Mouse (Mus musculus): Measurements from ENCODE around the gene Arhgap21. TPM values are rescaled to one million over a fixed set of nuclear protein-coding genes. Genes with fewer than 3 reads are reported as not detected.

Gene Arhgap21
- polyA plus RNA-seq, 1 experiment from 2014 or later = 10.4 TPM

DNA sequence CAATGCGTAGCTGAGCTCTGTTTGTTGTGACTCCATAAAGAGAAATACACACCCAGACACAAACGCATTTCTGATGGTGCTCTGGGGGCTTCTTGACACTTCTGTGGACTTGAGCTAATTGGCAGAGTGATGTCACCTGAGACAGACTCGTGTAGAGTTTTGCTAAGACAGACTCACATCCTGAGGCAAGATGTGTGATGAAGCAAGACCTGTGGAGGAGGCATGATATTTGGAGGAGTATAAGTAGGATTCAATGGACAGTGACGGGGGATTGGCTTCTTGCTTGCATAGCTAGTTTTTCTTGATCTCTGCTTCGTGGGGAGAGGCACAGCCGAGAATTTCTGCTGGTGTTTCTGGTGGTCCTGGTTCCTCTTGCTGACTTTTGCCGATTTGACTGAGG, 150.5 kb downstream of the Arhgap21 start:
- H3K4me1 ChIP-seq = no peaks in the 10 kb centered on the region
- no peak overlapping the region for H3K27ac ChIP-seq (replicated peaks)
- ATAC-seq (ENCODE audit: insufficient number of reproducible peaks, low FRiP score, low TSS enrichment, low read depth) = no peak
- WGBS = 67% methylated on average over 7 of the region's 7 CpGs
- H3K9ac ChIP-seq = no peak overlapping the region
- H3K27me3 ChIP-seq = no peaks in the 10 kb centered on the region
- no peak overlapping the region for H3K4me3 ChIP-seq (replicated peaks)
- H3K4me2 ChIP-seq (replicated peaks) = no peak overlapping the region
- H3K36me3 ChIP-seq = no peaks in the 10 kb centered on the region
- no peaks in the 10 kb centered on the region for H3K9me3 ChIP-seq (replicated peaks)

- H3K27ac ChIP-seq (replicated peaks) = no peak overlapping the region
- no peak overlapping the region for H3K9ac ChIP-seq
- H3K27me3 ChIP-seq = no peaks in the 10 kb centered on the region
- no peaks in the 10 kb centered on the region for H3K36me3 ChIP-seq
- no peak overlapping the region for H3K4me3 ChIP-seq (replicated peaks)
- 83% methylated on average over 2 of the region's 2 CpGs for WGBS
- H3K9me3 ChIP-seq (replicated peaks) = no peaks in the 10 kb centered on the region
- no peaks in the 10 kb centered on the region for H3K4me1 ChIP-seq
- H3K4me2 ChIP-seq (replicated peaks) = no peak overlapping the region
- ATAC-seq (ENCODE audit: insufficient number of reproducible peaks, low FRiP score, low TSS enrichment, low read depth) = no peak
Observed at GRCm38 (mm10) chr2:20813986-20814385, 154.7 kb downstream of the Arhgap21 start.

- Histone ChIP-seq H3K4me2 (replicated peaks) (no peak overlapping the region), H3K27ac (replicated peaks) (no peak overlapping the region), H3K9me3 (replicated peaks) (no peaks in the 10 kb centered on the region), H3K27me3 (no peaks in the 10 kb centered on the region), H3K9ac (no peak overlapping the region), H3K4me3 (replicated peaks) (no peak overlapping the region), H3K36me3 (peaks cover 22% of the 10 kb centered on the region; the same call in 1 of the 2 replicates), H3K4me1 (no peaks in the 10 kb centered on the region)
- WGBS = 67% methylated on average over 8 of the region's 8 CpGs
- no peak for ATAC-seq (ENCODE audit: insufficient number of reproducible peaks, low FRiP score, low TSS enrichment, low read depth)
Observed at GRCm38 (mm10) chr2:20811506-20811905, 157.2 kb downstream of the Arhgap21 start.

DNA sequence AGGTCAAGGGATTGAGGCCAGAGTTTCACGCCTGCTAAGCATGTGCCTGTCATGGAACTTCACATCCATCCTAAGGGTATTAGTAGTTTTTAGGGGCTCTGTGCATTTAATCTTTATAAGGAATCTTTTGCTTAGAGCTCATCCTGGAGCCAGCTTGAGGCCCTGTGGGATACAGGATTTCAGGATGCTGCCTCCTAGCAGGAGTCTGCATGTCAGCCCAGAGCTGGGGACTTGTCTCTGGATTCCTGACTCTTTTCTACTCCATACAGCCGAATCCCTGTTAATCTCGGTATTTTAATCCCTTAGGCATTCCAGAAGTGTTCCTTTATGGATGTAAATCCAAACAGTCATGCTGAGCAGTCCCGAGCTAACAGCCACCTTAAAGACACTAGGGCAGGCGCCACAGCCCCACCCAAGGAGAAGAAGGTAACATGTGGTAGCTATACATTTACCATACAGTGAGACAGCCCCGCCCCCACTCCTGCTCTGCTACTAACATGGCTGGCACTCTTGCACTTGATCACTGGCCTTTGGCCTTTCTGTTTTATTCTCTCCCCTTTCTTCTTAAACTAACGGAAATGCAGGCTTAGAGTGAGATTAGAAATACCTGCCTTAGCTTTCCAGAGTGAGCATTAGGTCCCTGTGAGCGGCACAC, 167.3 kb downstream of the Arhgap21 start:
- H3K4me3 ChIP-seq (replicated peaks) = no peak overlapping the region
- WGBS = 80% methylated on average over 8 of the region's 8 CpGs
- H3K9me3 ChIP-seq (replicated peaks) = no peaks in the 10 kb centered on the region

More for the DNA sequence above, 167.3 kb downstream of the Arhgap21 start:
- Histone ChIP-seq H3K4me2 (replicated peaks) (no peak overlapping the region), H3K9ac (no peak overlapping the region), H3K4me1 (no peaks in the 10 kb centered on the region), H3K27ac (replicated peaks) (no peak overlapping the region), H3K27me3 (no peaks in the 10 kb centered on the region), H3K36me3 (peaks cover 41% of the 10 kb centered on the region; the same call in 1 of the 2 replicates)
- ATAC-seq (ENCODE audit: insufficient number of reproducible peaks, low FRiP score, low TSS enrichment, low read depth) = no peak

Other genes starting within 250 kb of the Arhgap21 start
- 4.9 and 10.9 TPM in 2 replicates for gene Enkur, start 236.5 kb upstream of the Arhgap21 start, polyA plus RNA-seq (2015; fragmentation: Nextera tagmentation; extraction: Ambion mirVana)
- 6.5 and 7.7 TPM in 2 replicates for gene Thnsl1, start 236.8 kb upstream of the Arhgap21 start, polyA plus RNA-seq (2015; fragmentation: Nextera tagmentation; extraction: Ambion mirVana)